Mouse (Mus musculus) heart, embryonic 11.5 days (tissue): ENCODE results near the gene Ccdc155. TPM values are rescaled to one million over a fixed set of nuclear protein-coding genes. Genes with fewer than 3 reads are reported as not detected.
A peak's percentile ranks its signal among the peaks of the same experiment; 100 is the strongest.

Experiments used
- ATAC-seq: fragments of 200-750 bp; cut with Nextera tagmentation; replicated peaks from 2 replicates; pipeline ENCODE4 v1.8.0; 2017; ENCODE audit warnings: moderate library complexity; ENCODE audit not compliant: insufficient number of reproducible peaks, low FRiP score, low TSS enrichment
- H3K27ac ChIP-seq: fragments of 300-500 bp; sonication (generic); 2 replicates; pipeline ENCODE4 v1.5.1; 2014; ENCODE audit warnings: mild to moderate bottlenecking, low read depth, low read length
- H3K27me3 ChIP-seq: fragments of 300-500 bp; sonication (generic); 2 replicates; pipeline ENCODE4 v1.6.1; 2014; ENCODE audit warnings: mild to moderate bottlenecking, low read length, mixed read lengths; ENCODE audit not compliant: control insufficient read depth, insufficient read depth
- H3K36me3 ChIP-seq: fragments of 300-500 bp; sonication (generic); 2 replicates; pipeline ENCODE4 v1.6.1; 2014; ENCODE audit warnings: mild to moderate bottlenecking, low read length, moderate library complexity, mixed read lengths; ENCODE audit not compliant: control insufficient read depth, insufficient read depth
- H3K4me1 ChIP-seq: fragments of 300-500 bp; sonication (generic); 2 replicates; pipeline ENCODE4 v1.6.1; 2014; ENCODE audit warnings: low read length; ENCODE audit not compliant: control insufficient read depth, insufficient read depth
- H3K4me2 ChIP-seq: fragments of 300-500 bp; sonication (generic); 2 replicates; pipeline ENCODE4 v1.6.1; 2014; ENCODE audit warnings: mild to moderate bottlenecking, moderate library complexity
- H3K4me3 ChIP-seq: fragments of 300-500 bp; sonication (generic); 2 replicates; pipeline ENCODE4 v1.5.1; 2014; ENCODE audit warnings: low read depth, low read length
- H3K9ac ChIP-seq: fragments of 300-500 bp; sonication (generic); 2 replicates; pipeline ENCODE4 v1.6.1; 2014; ENCODE audit warnings: mild to moderate bottlenecking, low read depth, low read length, moderate library complexity
- H3K9me3 ChIP-seq: fragments of 300-500 bp; sonication (generic); replicated peaks from 2 replicates; pipeline ENCODE4 v1.6.1; 2016; ENCODE audit warnings: low read length; ENCODE audit not compliant: control insufficient read depth
- WGBS: fragments of 180-500 bp; shearing (Covaris S2); extraction: QIAGEN DNeasy Blood & Tissue Kit; methylation state at CpG from one replicate; pipeline ENCODE4 v1.1.7; 2014; ENCODE audit not compliant: insufficient replicate concordance; 5-methylcytosine and 5-hydroxymethylcytosine counted together
- polyA plus RNA-seq: library from polyadenylated mRNA; unstranded; fragments of >200 nt; fragmentation: Nextera tagmentation; extraction: Ambion mirVana; gene quantifications from 2 replicates; pipeline ENCODE4 v1.2.1, GENCODE M21; 2014

Ccdc155 gene
- polyA plus RNA-seq: 0.39 and 0.70 TPM in 2 replicates

DNA sequence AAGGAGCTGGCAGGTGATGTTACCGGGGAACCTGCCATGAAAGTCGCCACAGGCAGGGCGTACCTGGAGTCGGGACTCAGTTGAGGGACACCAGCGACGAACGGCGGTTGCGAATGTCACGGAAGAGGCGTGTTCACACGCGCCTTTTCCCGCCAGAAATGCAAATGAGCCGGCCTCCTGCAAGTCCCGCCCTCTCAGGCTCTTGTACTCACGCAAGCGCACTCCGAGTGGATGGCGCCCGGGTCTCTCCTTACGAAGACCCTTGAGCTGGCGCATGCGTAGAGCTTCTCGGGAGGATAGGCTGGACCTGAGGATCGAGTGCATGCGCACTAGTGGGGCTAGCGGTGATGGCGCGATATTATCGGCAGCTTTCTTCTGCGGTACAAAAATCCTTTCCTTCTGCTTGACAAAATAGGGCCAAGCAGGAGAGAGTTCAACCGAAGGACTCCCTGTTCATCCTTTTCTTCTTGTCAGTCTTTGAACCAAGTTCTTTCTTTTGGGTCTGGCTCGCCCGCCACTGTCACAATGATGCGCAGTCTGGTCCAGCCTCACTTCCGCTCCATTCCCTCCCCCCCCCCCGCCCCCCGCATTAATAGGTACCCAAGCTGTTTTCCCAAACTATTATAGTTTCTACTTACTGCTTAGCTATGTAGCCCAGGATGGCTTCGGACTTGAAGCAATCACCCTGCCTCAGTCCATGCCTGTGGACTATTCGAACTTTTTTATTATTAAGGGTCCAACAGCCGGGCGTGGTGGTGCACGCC lies at the start of gene Ccdc155:
Ccdc155 (minus strand) TSS at position 513 of the 764 bp plus-strand sequence.
- Histone ChIP-seq H3K4me3 (peak within 1 kb of the TSS; percentile 43), H3K36me3 (no peaks in the 10 kb centered on the region), H3K4me1 (0 out of 2 replicates have a peak, but pooled peaks cover 6% of the 10 kb centered on the region), H3K27ac (no peak within 1 kb of the TSS), H3K4me2 (peak within 1 kb of the TSS; percentile 65), H3K9me3 (no peaks in the 10 kb centered on the region), H3K9ac (0 out of 2 replicates have a peak within 1 kb of the TSS, but pooled peaks have one; percentile 44), H3K27me3 (0 out of 2 replicates have a peak, but pooled peaks cover 4% of the 10 kb centered on the region)
- peak; percentile 86; the same call in 1 of the 2 replicates for ATAC-seq
- WGBS: 8% methylated on average over 44 of the region's 44 CpGs

GRCm38 (mm10) chr7:45253806-45254205 lies 49.1 kb upstream of the Ccdc155 start:
- H3K4me3 ChIP-seq: no peak overlapping the region
- H3K4me1 ChIP-seq: no peaks in the 10 kb centered on the region
- no peak overlapping the region for H3K9ac ChIP-seq
- H3K36me3 ChIP-seq: no peaks in the 10 kb centered on the region
- H3K27ac ChIP-seq: no peak overlapping the region
- 81% methylated on average over 8 of the region's 8 CpGs for WGBS
- H3K4me2 ChIP-seq: no peak overlapping the region
- H3K9me3 ChIP-seq: no peaks in the 10 kb centered on the region
- H3K27me3 ChIP-seq: no peaks in the 10 kb centered on the region
- no peak for ATAC-seq

- Histone ChIP-seq H3K9me3 (no peaks in the 10 kb centered on the region), H3K4me2 (no peak overlapping the region), H3K4me1 (no peaks in the 10 kb centered on the region), H3K27ac (no peak overlapping the region), H3K36me3 (no peaks in the 10 kb centered on the region), H3K9ac (no peak overlapping the region), H3K4me3 (no peak overlapping the region), H3K27me3 (no peaks in the 10 kb centered on the region)
- no peak for ATAC-seq
- WGBS: 35% methylated on average over 3 of the region's 3 CpGs
These were observed 43.0 kb upstream of the Ccdc155 start for GRCm38 (mm10) chr7:45247666-45248065.

DNA sequence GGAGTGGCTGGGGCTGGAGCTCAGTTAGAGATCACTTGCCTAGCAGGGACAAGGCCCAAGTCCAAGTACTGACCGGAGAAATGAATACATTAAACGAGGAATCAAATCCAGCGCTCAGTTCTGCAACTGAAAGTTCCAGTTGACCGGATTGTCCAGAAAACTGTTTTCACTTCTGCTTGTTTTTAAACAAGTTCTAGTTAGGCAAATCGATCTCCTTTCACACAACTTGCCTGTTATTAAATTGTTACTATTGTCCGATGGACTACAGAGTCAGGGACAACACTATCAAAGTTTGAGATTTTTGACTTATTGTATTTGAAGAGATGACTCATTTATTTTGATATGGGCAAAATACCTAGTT lies 36.7 kb upstream of the Ccdc155 start:
- Histone ChIP-seq H3K4me2 (peak overlapping the region; percentile 55), H3K4me1 (peaks cover 11% of the 10 kb centered on the region), H3K36me3 (no peaks in the 10 kb centered on the region), H3K9ac (peak overlapping the region; percentile 66), H3K27me3 (peaks cover 18% of the 10 kb centered on the region), H3K4me3 (no peak overlapping the region), H3K9me3 (no peaks in the 10 kb centered on the region), H3K27ac (no peak overlapping the region)
- ATAC-seq: no peak
- WGBS: 74% methylated on average over 6 of the region's 6 CpGs

DNA sequence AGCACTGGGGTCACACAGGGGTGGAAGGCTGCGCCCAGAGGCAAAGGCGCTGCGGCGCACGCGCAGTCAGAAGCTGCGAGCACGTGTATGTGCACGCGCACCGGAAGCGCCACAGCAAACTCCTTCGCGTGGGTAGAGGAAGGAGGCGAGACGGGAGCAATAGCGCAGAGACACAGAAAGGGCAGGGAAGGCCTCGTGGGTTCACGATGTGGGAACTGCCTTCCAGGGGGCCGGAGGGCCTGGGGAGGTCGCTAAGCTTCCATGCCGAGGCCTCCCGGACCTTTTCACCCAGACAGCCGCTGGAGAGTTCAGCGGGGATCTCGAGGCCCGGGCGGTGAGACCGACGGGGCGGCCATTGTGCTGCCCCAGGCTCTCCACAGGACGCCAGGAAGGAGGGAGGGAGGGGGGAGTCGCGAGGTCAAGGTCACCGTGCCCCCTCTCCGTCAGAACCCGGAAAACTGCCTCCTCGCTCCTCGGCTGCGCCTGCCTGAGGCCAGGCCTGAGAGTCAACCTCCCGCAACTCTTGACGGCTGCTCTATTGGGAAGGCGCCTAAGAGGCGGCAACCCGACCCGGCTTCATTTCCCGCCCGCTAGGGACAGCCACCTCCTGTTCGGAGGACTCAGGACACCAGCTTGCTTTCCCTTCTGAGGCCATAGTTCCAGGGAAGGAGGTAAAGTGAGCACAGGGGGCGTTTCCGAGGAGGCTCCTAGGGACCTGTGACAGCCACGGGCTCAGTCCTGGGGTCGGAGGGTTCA lies 36.1 kb upstream of the Ccdc155 start, which contains the start of gene Slc6a16:
Slc6a16 (plus strand) TSS at position 453 of the 756 bp plus-strand sequence.
- H3K9ac ChIP-seq: peak within 1 kb of the TSS; percentile 66
- WGBS: 16% methylated on average over 53 of the region's 53 CpGs
- H3K4me1 ChIP-seq: peaks cover 13% of the 10 kb centered on the region
- no peak for ATAC-seq
- peak within 1 kb of the TSS; percentile 55 for H3K4me2 ChIP-seq
- H3K9me3 ChIP-seq: no peaks in the 10 kb centered on the region
- H3K4me3 ChIP-seq: peak within 1 kb of the TSS; percentile 22
- no peaks in the 10 kb centered on the region for H3K36me3 ChIP-seq
- H3K27me3 ChIP-seq: peaks cover 19% of the 10 kb centered on the region
- no peak within 1 kb of the TSS for H3K27ac ChIP-seq

DNA sequence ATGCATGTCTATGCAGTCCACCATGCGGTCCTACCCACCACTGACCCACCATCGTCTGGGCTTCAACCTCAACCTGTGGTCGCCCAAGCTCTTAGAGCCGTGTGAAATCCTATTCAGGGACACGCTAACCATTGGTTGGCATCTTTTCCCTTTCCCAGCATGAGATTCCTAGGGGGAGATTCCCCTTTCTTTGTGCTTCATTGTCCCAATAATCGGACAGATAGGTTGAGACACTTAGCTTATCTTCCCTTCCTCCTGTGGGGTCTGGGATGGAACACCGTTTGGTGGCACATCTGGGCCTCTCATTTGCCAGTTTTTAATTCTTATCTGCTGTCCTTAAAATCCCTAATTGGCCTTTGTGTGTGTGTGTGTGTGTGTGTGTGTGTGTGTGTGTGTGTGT lies 35.4 kb upstream of the Ccdc155 start:
- Histone ChIP-seq H3K4me1 (peaks cover 18% of the 10 kb centered on the region), H3K27me3 (peaks cover 19% of the 10 kb centered on the region), H3K9me3 (no peaks in the 10 kb centered on the region), H3K27ac (no peak overlapping the region), H3K4me3 (no peak overlapping the region), H3K4me2 (no peak overlapping the region), H3K36me3 (no peaks in the 10 kb centered on the region), H3K9ac (no peak overlapping the region)
- 73% methylated on average over 7 of the region's 7 CpGs for WGBS
- no peak for ATAC-seq

GRCm38 (mm10) chr7:45238723-45239496 lies 34.2 kb upstream of the Ccdc155 start, which contains the start of gene Cd37:
TSS of gene Cd37 (minus strand) at chr7:45239115.
- Histone ChIP-seq H3K4me2 (peak within 1 kb of the TSS; percentile 15), H3K9me3 (no peaks in the 10 kb centered on the region), H3K4me1 (peaks cover 28% of the 10 kb centered on the region), H3K4me3 (no peak within 1 kb of the TSS), H3K36me3 (no peaks in the 10 kb centered on the region), H3K27me3 (peaks cover 19% of the 10 kb centered on the region), H3K9ac (no peak within 1 kb of the TSS), H3K27ac (no peak within 1 kb of the TSS)
- 24% methylated on average over 20 of the region's 20 CpGs for WGBS
- no peak for ATAC-seq
